Mouse (Mus musculus): ENCODE results near the gene Dctn1.
"Not testable (repeated sequence)": the region's sequence is repeated elsewhere in the genome, so short reads cannot be mapped to it uniquely, and the experiment has no call there.

Dctn1 gene

DNA sequence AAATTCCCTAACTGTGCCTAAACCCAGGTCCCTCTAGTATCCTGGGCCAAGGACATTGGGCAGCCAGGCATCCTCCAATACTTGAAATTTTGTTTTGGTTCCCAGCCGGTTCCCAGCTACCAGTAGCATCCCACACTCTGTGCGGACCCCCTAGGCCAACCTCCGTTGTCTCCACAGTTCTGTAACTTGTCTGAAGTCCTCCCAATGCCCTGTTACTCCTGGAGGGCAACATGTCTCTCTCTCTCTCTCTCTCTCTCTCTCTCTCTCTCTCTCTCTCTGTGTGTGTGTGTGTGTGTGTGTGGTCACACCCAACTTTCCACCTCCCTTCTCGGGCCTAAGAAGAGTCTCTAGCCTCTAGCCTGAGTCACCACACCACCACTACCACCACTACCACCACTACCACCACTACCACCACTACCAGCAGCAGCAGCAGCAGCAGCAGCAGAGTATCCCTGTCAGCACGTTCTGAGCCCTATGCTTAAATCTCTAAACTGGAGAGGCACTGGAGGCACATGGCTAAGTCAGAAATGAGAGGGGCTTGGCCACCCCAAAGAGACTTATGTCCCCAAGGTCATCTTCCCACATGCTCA lies 29.3 kb upstream of the Dctn1 start:
- DNase-seq (ENCODE audit: extremely low spot score, low read depth, low spot score): no peak

DNA sequence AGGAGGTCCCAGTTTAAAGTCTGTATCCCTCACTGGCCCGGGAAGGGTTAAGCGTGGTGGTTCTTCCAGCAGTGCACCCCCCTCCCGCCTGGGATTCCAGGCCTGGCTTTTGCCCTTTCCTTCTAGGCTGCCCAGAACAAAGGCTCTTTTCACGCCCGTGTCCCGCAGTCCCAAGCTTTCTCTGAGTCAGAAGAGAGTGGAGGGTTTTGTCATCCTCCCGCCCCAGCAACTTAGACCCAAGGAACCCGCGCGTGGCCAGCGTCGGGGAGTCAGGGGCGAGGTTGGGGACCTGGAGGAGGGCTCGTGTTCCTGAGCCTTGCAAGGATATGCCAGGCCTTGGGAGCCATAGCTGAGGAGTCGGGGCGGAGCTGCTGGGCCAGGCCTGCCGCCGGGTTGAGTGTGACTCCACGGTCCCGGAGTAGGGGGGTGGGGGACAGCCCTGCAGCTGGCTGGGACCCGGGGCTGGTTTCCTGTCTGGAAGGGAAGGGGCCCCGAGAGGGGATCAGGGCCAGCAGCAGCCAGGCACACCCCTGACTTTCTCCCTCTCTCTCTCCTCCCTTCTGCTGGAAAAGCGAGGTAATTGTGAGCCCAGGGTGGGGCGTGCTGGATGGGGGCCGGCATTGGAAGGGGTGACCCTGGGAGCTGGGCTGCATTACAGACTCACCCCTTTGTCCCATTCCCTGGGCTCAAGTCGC lies 28.7 kb upstream of the Dctn1 start:
- peak; percentile 61 for DNase-seq (ENCODE audit: extremely low spot score, low read depth, low spot score)

- DNase-seq (ENCODE audit: extremely low spot score, low read depth, low spot score): peak; percentile 83
Measured at GRCm38 (mm10) chr6:83137576-83137950, 28.2 kb upstream of the Dctn1 start.

DNA sequence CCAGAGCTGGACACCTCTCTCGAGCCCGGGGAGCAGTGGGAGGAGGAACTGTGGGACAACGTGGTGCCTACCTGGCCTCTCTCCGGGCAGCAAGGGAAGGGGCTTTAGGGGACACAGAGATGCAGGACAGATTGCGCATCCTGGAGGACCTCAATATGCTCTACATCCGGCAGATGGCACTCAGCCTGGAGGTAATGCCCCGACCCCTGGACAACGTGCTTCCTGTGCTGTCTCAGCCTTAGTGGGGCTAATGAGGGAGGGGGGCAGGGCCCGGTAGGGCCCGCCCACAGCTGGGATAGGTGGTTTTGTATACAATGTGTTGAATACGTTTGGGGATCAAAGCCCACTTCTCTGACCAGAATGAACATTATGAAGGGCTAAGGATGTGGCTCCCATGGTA lies 27.7 kb upstream of the Dctn1 start:
- DNase-seq (ENCODE audit: extremely low spot score, low read depth, low spot score): peak; percentile 26

- no peak for DNase-seq (ENCODE audit: extremely low spot score, low read depth, low spot score)
Measured at GRCm38 (mm10) chr6:83140044-83140443, 25.7 kb upstream of the Dctn1 start.

GRCm38 (mm10) chr6:83141636-83142035 lies 24.1 kb upstream of the Dctn1 start:
- DNase-seq (ENCODE audit: extremely low spot score, low read depth, low spot score): no peak

DNA sequence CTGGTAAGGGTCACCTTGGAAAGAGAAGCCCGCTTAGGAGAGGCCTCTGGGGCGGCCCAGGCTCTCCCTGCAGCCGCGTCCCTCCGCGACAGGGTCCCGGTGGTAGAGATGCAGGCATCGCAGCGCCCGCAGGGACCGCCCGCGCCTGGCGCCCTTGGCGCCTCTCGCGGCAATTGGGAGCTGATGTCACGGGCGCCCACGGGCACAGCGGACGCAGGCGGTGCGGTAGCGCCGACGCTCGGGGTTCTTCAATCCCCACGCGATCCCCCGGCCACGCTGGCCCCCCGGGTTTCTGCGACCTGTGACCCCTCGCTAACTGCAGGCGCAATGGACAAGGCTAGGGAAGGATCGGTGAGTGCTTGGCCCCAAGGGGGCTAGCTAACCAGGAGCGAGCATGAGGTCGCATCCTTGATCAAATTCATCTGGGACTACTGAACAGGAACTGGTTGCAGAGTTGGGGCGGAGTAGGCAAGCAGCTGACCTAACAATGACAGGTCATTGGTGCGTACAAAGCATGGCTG lies 23.4 kb upstream of the Dctn1 start:
- no peak for DNase-seq (ENCODE audit: extremely low spot score, low read depth, low spot score)

DNA sequence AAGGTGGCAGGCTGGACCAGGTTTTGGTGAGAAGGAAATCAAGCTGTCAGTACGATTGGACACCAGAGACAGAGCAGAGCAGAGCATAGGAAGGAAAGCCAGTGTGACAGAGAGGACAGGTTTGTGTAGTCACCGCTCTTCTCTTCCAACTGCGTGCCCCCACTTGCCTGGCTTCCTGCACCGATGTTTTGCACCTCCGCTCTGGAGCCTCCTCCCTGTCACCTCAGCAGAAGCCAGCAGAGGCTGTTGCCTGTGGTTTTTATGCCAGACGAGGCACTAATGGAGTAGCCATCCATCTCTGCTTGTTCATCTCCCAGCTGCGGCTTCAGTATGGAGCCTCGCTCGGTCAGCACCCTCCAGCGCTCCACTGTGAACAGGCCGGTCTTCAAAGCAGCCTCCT lies 22.8 kb upstream of the Dctn1 start:
- no peak for DNase-seq (ENCODE audit: extremely low spot score, low read depth, low spot score)

- no peak for DNase-seq (ENCODE audit: extremely low spot score, low read depth, low spot score)
Measured at GRCm38 (mm10) chr6:83145209-83145608, 20.5 kb upstream of the Dctn1 start.

DNA sequence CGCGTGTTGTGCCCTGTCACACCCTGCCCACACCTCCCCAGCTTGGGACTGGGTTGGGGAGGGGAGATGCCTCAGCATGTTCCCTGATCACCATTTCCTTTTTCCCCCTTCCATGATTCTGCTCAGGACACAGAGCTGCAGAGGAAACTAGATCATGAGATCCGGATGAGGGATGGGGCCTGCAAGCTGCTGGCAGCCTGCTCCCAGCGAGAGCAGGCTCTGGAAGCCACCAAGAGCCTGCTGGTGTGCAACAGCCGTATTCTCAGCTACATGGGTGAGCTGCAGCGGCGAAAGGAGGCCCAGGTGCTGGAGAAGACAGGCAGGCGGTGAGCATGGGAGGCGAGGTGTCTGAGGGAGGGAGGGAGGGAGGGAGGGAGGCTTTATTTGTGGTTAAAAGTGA lies 19.9 kb upstream of the Dctn1 start:
- no peak for DNase-seq (ENCODE audit: extremely low spot score, low read depth, low spot score)

DNA sequence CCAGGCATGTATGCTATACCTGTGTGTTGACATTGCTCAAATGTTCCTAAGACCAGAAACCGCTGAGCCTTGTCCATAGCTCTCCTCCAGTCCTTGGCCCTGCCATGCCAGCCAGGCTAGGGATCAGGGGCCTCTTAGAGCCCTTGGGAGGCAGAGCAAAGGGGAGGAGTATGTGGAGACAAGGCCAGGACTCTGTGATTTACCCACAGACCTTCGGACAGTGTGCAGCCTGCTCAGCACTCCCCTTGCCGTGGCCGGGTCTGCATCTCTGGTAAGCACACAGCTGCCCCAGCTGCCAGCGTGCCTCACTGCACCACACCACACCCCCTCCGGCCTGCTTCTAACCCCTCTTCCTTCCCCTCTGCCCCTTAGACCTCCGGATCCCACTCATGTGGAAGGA lies 18.4 kb upstream of the Dctn1 start:
- no peak for DNase-seq (ENCODE audit: extremely low spot score, low read depth, low spot score)

DNA sequence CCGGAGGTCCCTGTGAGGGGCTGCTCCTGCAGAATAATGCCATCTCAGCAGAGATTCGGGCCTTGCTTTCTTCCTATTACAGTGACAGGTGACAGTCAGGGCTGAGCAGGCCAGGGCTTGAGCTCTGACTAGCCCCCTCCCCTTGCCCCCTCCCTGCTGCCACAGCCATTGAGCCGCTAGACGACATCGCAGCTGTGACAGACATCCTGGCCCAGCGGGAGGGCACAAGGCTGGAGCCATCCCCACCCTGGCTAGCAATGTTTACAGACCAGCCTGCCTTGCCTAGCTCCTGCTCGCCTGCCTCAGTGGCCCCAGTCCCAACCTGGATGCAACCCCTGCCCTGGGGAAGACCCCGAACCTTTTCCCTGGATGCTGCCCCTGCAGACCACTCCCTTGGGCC lies 14.0 kb upstream of the Dctn1 start:
- DNase-seq (ENCODE audit: extremely low spot score, low read depth, low spot score): no peak

- no peak for DNase-seq (ENCODE audit: extremely low spot score, low read depth, low spot score)
Measured at GRCm38 (mm10) chr6:83153038-83153437, 12.7 kb upstream of the Dctn1 start.

- DNase-seq (ENCODE audit: extremely low spot score, low read depth, low spot score): no peak
Measured at GRCm38 (mm10) chr6:83153485-83153884, 12.2 kb upstream of the Dctn1 start.

- no peak for DNase-seq (ENCODE audit: extremely low spot score, low read depth, low spot score)
Measured at GRCm38 (mm10) chr6:83155552-83156238, 10.0 kb upstream of the Dctn1 start.

- DNase-seq (ENCODE audit: extremely low spot score, low read depth, low spot score): peak; percentile 67
Measured at GRCm38 (mm10) chr6:83156259-83156684, 9.4 kb upstream of the Dctn1 start, which contains the start of the genes Wdr54 and 1700003E16Rik. Gene Wdr54 (minus strand): TSS chr6:83156397. Gene 1700003E16Rik (plus strand): TSS chr6:83156404.

DNA sequence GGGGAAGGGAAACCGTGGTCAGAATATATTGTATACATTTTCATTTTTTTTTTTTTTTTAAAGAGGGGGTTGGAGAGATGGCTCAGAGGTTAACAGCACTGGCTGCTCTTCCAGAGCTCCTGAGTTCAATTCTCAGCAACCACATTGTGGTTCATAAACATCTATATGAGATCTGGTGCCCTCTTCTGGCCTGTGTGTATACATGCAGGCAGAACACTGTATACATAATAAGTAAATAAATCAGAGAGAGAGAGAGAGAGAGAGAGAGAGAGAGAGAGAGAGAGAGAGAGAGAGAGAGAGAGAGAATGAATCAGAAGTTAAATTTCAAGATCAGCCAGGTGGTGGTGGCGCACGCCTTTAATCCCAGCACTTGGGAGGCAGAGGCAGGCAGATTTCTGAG lies 6.3 kb upstream of the Dctn1 start:
- DNase-seq (ENCODE audit: extremely low spot score, low read depth, low spot score): not testable (repeated sequence)

GRCm38 (mm10) chr6:83161442-83161841 lies 4.3 kb upstream of the Dctn1 start:
- DNase-seq (ENCODE audit: extremely low spot score, low read depth, low spot score): no peak

DNA sequence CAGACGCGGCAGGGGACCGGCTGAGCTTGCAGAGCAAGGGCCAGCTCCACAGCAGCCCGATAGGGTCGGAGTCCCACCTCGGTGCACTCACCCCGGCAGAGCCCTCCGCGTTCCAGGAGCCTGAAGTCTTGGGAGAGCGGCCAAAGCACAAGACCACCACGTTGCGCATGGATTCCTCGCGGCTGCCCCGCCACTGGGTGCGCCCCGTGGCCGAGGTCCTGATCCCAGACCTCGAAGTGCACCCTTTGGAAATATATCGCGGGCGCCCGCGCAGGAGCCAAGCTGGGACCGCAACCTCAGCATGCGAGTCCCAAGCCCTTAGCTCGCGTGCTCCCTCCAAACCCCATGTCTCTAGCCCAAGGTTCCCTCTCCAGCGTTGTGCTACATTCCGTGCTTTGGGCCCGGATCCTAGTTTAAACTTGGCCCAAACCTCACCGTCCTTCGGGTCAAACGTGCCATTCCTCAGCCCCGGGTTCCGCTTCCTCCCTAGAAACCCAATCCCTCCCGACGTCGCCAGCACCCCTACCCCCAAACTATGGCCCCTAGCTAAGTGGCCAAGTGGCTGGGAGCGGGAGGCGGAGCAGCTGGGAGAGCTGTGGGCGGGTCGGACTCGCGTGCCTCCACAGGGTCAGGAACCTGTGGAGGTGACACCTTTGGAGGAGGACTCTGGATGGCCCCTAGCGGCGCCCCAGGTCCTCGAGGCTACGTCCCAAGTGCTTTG lies 3.6 kb upstream of the Dctn1 start:
- DNase-seq (ENCODE audit: extremely low spot score, low read depth, low spot score): no peak

GRCm38 (mm10) chr6:83162701-83163100 lies 3.0 kb upstream of the Dctn1 start:
- DNase-seq (ENCODE audit: extremely low spot score, low read depth, low spot score): peak; percentile 39

DNA sequence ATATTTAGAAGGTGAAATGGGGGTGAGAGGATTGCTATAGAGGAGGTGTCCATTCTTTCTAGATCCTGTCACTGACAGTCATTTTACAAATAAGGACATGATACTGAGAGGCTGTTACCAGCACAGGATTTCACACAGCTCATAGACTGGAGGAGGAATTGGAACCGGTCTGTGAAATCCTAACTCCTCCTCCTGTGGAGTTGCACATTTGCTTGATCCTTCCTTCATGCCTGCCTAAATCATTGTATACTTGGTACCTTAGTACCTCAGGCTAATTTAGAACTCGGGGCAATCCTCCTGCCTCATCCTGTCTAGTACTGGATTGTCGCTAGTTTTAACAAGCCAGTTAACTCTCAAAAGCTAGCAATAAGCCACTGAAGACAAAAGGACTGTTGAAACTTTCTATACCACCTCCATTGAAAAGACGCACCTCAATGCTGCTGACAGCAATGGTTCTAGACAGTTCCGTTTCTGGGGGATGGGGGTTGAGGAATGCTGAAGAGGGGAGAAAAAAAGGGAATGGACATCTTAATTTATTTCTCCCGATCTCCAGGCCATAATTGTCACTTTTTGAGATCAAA lies 604 bp upstream of the Dctn1 start:
- no peak for DNase-seq (ENCODE audit: extremely low spot score, low read depth, low spot score)
